Mouse (Mus musculus): Measurements from ENCODE around the gene Ddx1. TPM values are rescaled to one million over a fixed set of nuclear protein-coding genes. Genes with fewer than 3 reads are reported as not detected.

Gene Ddx1
- polyA plus RNA-seq (2017; shearing (Covaris generic)), result 101 TPM

DNA sequence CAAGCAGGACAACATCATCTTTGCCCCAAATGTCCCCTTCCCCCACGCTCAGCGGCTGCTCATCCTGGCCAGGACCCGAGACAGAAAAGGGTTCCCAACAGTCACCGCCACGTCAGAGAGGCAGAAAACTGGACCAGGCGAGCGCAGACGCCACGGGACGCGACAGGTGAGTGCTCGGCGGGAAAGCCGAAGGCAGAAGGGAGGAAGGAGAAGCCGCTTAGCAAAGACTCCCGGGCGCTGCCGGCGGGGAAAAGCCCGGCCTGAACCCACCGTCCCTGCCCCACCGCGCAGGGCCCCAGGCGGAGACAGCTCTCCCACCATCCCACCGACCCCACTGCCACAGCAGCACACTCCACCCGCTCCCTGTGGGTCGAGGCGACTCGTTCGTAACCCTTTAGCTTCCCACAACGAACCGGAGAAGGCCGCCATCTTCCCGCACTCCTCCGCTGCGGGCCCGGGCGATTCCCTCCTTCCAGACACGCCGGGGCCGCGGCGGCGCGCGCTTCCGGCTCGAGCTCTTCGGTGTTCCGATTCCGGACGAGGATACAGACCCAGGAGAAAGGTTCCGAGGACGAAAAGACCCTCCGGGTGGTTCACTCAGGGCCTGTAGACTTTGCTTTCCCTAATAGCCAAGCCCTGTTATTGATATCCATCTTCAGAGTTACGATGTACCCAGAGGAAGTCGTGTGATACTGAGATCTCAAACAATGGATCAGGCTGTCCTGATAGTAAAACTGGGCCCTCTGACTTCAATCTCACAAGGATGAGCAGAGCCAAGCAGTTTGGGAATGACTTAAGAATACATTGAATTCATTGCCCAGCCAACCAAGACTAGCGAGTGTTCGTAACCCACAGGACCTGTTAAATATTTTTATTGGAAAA is at the start of gene Ddx1:
TSS of gene Ddx1 (minus strand) at position 523 of the 882 bp plus-strand sequence.

DNA sequence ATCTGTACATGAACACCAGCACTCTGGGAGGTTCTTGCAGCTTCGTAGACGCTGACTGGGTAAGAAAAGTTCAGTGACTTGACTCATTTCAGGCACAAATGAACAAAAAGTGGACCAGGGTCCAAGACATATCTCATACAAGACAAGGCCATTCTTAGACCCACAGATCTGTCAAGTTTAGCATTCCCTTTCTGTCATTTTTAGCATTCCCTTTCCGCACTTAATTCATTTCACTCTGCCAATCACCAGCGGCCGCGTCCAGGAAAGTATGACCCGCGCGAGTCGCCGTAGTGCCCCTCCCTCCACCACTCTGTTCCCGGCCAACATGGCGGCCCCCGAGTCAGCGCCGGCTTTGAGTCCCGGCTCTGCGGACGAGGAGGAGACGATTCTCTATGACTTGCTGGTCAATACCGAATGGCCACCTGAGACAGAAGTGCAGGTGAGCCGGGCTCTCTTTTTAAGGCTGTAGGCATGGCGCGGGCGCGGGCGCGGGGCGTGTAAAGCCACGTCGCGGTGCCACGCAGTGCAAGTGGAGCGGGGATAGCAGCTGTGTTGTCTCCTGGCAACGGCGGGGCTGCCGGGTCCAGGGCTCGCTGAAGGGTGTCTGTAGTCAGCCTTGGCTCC is 19.9 kb upstream of the Ddx1 start, which contains the start of gene Nbas:
TSS of gene Nbas (plus strand) at position 308 of the 624 bp plus-strand sequence.

Other genes with a start within 250 kb of the Ddx1 start
- gene Nbas, start 19.9 kb upstream of the Ddx1 start, polyA plus RNA-seq (2017; shearing (Covaris generic)), result 21.8 TPM

All from inflammation-experienced regulatory T-cells, adult 16 weeks (primary cell).